Mouse (Mus musculus) cerebellum, adult 18-20 months (tissue): ENCODE measurements around the gene Ngp.
"Not testable (repeated sequence)": the region's sequence is repeated elsewhere in the genome, so short reads cannot be mapped to it uniquely, and the experiment has no call there.

Experiments
- DNase-seq, 2 experiments: peaks; one replicate each; pipeline ENCODE4 v3.0.0; 2021

Gene Ngp

GRCm38 (mm10) chr9:110419511-110420112 lies at the start of gene Ngp:
Gene Ngp (plus strand): TSS chr9:110419747.
- no peak for DNase-seq

GRCm38 (mm10) chr9:110369860-110370259 lies 49.7 kb upstream of the Ngp start:
- no peak for DNase-seq

GRCm38 (mm10) chr9:110373871-110374270 lies 45.7 kb upstream of the Ngp start:
- no peak for DNase-seq

GRCm38 (mm10) chr9:110375668-110376067 lies 43.9 kb upstream of the Ngp start:
- no peak for DNase-seq

GRCm38 (mm10) chr9:110377655-110378054 lies 41.9 kb upstream of the Ngp start:
- DNase-seq = not testable (repeated sequence)

- no peak for DNase-seq
These were observed 40.2 kb upstream of the Ngp start for GRCm38 (mm10) chr9:110379361-110379760.

- DNase-seq = no peak
These were observed 38.9 kb upstream of the Ngp start for GRCm38 (mm10) chr9:110380662-110381061.

- DNase-seq = no peak
These were observed 38.3 kb upstream of the Ngp start for GRCm38 (mm10) chr9:110381292-110381691.

- DNase-seq = no peak
These were observed 35.1 kb upstream of the Ngp start for GRCm38 (mm10) chr9:110384369-110384929.

- no peak for DNase-seq
These were observed 31.5 kb upstream of the Ngp start for GRCm38 (mm10) chr9:110388011-110388410.

- DNase-seq = no peak
These were observed 28.7 kb upstream of the Ngp start for GRCm38 (mm10) chr9:110390843-110391242.

GRCm38 (mm10) chr9:110393295-110393694 lies 26.3 kb upstream of the Ngp start:
- peak in 1 of 2 experiments; percentile 50 for DNase-seq

- DNase-seq = no peak
These were observed 18.9 kb upstream of the Ngp start for GRCm38 (mm10) chr9:110400650-110401049.

- no peak for DNase-seq
These were observed 16.8 kb upstream of the Ngp start for GRCm38 (mm10) chr9:110402731-110403130.

GRCm38 (mm10) chr9:110403240-110403639 lies 16.3 kb upstream of the Ngp start:
- not testable (repeated sequence) for DNase-seq

- DNase-seq = no peak
These were observed 12.0 kb upstream of the Ngp start for GRCm38 (mm10) chr9:110407311-110408098.

GRCm38 (mm10) chr9:110408099-110408773 lies 11.3 kb upstream of the Ngp start, which contains the start of gene Ptpn23:
Gene Ptpn23 (minus strand): TSS chr9:110408213.
- peak; percentile 95 to 96 for DNase-seq

- peak; percentile 71 to 72 for DNase-seq
These were observed 8.3 kb upstream of the Ngp start for GRCm38 (mm10) chr9:110410908-110411887.

GRCm38 (mm10) chr9:110412926-110413325 lies 6.6 kb upstream of the Ngp start:
- DNase-seq = no peak

- DNase-seq = peak; percentile 43 to 49
These were observed 5.8 kb upstream of the Ngp start for GRCm38 (mm10) chr9:110413785-110414184.

- DNase-seq = no peak
These were observed 11.7 kb downstream of the Ngp start for GRCm38 (mm10) chr9:110431241-110431640.

GRCm38 (mm10) chr9:110433045-110433444 lies 13.5 kb downstream of the Ngp start:
- no peak for DNase-seq
